Mouse (Mus musculus) ES-E14 (cell line): Measurements from ENCODE around the gene Rwdd3. TPM values are rescaled to one million over a fixed set of nuclear protein-coding genes. Genes with fewer than 3 reads are reported as not detected.

Source experiments
- DNase-seq: peaks from one replicate; pipeline ENCODE4 v3.0.0-alpha.2; 2013; ENCODE audit warnings: low read depth, low spot score
- H3K27ac ChIP-seq: 2 replicates; pipeline ENCODE4 v1.5.1; 2012; ENCODE audit warnings: low read depth, mild to moderate bottlenecking, low read length, moderate library complexity, mixed read lengths; ENCODE audit not compliant: poor library complexity, insufficient read depth, severe bottlenecking
- H3K36me3 ChIP-seq: 2 replicates; pipeline ENCODE4 v1.6.1; 2012; ENCODE audit warnings: mild to moderate bottlenecking, low read length, moderate library complexity, mixed read lengths; ENCODE audit not compliant: control insufficient read depth, poor library complexity, insufficient read depth, severe bottlenecking
- H3K4me1 ChIP-seq, 2 experiments: fragments of 150-350 bp in 1 of 2; sonication (generic) in 1 of 2; 2 replicates each; pipeline ENCODE4 v1.6.1; 2012; ENCODE audit warnings: low read length in 2 of 2, mild to moderate bottlenecking in 1 of 2, mixed read lengths in 1 of 2; ENCODE audit not compliant: control insufficient read depth in 2 of 2, insufficient read depth in 2 of 2, poor library complexity in 1 of 2
- H3K4me3 ChIP-seq, 2 experiments: fragments of 150-350 bp in 1 of 2; sonication (generic) in 1 of 2; 2 replicates each; pipeline ENCODE4 v1.5.1; 2012; ENCODE audit warnings: low read length in 2 of 2, low read depth in 1 of 2, mild to moderate bottlenecking in 1 of 2, mixed read lengths in 1 of 2; ENCODE audit not compliant: insufficient read depth in 1 of 2, poor library complexity in 1 of 2, severe bottlenecking in 1 of 2
- H3K9ac ChIP-seq: 2 replicates; pipeline ENCODE4 v1.6.1; 2012; ENCODE audit warnings: low read depth, mild to moderate bottlenecking, low read length, mixed read lengths; ENCODE audit not compliant: poor library complexity, insufficient read depth, severe bottlenecking
- H3K9me3 ChIP-seq: fragments of 150-350 bp; sonication (generic); 2 replicates; pipeline ENCODE4 v1.6.1; 2012; ENCODE audit warnings: low read depth, mild to moderate bottlenecking, low read length; ENCODE audit not compliant: control insufficient read depth, insufficient read depth
- CHD2 ChIP-seq: IDR thresholded peaks from 2 replicates; pipeline ENCODE4 v1.6.1; 2014; ENCODE audit warnings: mild to moderate bottlenecking, low read depth, low read length, inconsistent platforms
- HCFC1 ChIP-seq: IDR thresholded peaks from 2 replicates; pipeline ENCODE4 v1.6.1; 2012; ENCODE audit warnings: low read length, inconsistent platforms, borderline replicate concordance; ENCODE audit not compliant: insufficient read depth
- MAFK ChIP-seq: IDR thresholded peaks from 2 replicates; pipeline ENCODE4 v1.6.1; 2014; ENCODE audit warnings: mild to moderate bottlenecking, low read depth, low read length, inconsistent platforms; ENCODE audit not compliant: insufficient read depth
- ZC3H11A ChIP-seq: IDR thresholded peaks from 2 replicates; pipeline ENCODE4 v1.6.1; 2012; ENCODE audit warnings: low read depth, mild to moderate bottlenecking, inconsistent platforms, low read length, borderline replicate concordance
- ZNF384 ChIP-seq: IDR thresholded peaks from 2 replicates; pipeline ENCODE4 v1.6.1; 2012; ENCODE audit warnings: low read depth, low read length, inconsistent platforms
- in situ Hi-C, 2 experiments: fragments of 600-800 bp; cut with MboI; formaldehyde crosslinking; loops; one replicate each; pipeline ENCODE4 v1.15.1; 2025; ENCODE audit warnings: low sequenced_read_pairs in 2 of 2, inconsistent platforms in 1 of 2; ENCODE audit not compliant: unreplicated experiment in 2 of 2
- total RNA-seq: library from RNA; depleted of rRNA; stranded (reverse); fragments of 300-350 nt; gene quantifications from 2 replicates; pipeline ENCODE4 v1.2.3, GENCODE M21; 2012

The Rwdd3 gene
- total RNA-seq, 1 experiment, result 3.7 TPM

DNA sequence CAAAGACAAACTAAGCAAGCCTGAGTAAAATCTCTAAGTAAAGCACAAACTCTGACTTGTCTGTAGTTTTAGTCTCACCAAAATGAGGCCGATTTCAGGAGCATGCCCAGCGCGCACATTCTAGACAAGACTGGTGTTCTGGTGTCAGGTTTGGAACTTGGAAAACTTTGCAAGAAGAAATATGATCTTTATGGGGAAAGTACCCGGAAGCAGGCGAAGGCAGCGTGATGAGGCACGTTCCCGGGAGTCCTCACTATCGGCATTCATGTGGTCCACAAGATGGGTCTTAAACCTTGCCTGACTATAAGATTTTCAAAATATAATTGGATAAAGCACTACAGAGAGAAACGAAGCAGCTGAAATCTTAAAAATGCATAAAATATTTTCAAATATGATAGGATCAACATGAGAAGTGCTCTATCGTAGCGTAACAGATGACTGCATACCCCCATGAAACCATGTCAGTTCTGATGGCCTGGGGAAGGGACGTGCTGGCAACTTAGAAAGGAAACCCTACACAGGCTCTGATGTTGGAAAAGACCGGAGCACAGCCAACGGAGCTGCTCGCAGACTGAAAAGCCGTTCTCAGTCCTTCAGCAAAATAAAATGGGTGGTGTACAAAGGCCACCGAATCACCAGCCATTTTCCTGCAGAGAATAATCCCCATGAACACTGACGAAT, 34.8 kb upstream of the Rwdd3 start:
- H3K4me1 ChIP-seq, result peaks cover 0 to 4% of the 10 kb centered on the region in 2 experiments; a peak in 1 of 4 replicates
- H3K4me3 ChIP-seq, result no peak overlapping the region; a peak in 1 of 4 replicates
- no peak overlapping the region for H3K9ac ChIP-seq
- no peak for TF ChIP-seq MAFK
- TF ChIP-seq ZNF384, result no peak
- TF ChIP-seq HCFC1, result no peak
- TF ChIP-seq ZC3H11A, result no peak
- TF ChIP-seq CHD2, result no peak
- no peak overlapping the region for H3K27ac ChIP-seq
- in situ Hi-C loops, result no loop called here
- no peak for DNase-seq
- no peaks in the 10 kb centered on the region for H3K36me3 ChIP-seq
- H3K9me3 ChIP-seq, result no peaks in the 10 kb centered on the region

DNA sequence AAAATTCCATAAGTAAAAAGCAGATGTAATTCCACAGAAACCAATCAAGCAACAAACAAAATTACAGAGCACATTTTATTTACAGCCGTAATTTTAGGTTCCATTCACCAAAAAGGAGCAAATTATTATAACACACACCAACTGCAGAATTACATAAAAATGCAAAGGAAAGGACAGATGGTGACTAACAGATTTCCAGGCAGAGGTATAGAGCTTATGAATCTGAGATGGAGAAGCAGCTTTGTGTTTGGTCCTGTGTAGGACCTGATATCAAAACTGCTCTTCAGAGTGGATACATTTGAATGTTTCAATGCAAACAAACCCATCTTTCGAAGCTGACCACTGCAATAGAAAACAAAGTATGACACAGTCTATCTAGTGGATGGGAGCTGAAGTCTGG, 31.1 kb upstream of the Rwdd3 start:
- in situ Hi-C loops, result no loop called here
- peaks cover 0 to 5% of the 10 kb centered on the region in 2 experiments; a peak in 1 of 4 replicates for H3K4me1 ChIP-seq
- H3K9ac ChIP-seq, result no peak overlapping the region
- no peaks in the 10 kb centered on the region for H3K36me3 ChIP-seq
- no peak for DNase-seq
- H3K4me3 ChIP-seq, result no peak overlapping the region
- no peak overlapping the region for H3K27ac ChIP-seq
- no peaks in the 10 kb centered on the region for H3K9me3 ChIP-seq
- TF ChIP-seq ZC3H11A (no peak), MAFK (no peak), ZNF384 (no peak), HCFC1 (no peak), CHD2 (no peak)

DNA sequence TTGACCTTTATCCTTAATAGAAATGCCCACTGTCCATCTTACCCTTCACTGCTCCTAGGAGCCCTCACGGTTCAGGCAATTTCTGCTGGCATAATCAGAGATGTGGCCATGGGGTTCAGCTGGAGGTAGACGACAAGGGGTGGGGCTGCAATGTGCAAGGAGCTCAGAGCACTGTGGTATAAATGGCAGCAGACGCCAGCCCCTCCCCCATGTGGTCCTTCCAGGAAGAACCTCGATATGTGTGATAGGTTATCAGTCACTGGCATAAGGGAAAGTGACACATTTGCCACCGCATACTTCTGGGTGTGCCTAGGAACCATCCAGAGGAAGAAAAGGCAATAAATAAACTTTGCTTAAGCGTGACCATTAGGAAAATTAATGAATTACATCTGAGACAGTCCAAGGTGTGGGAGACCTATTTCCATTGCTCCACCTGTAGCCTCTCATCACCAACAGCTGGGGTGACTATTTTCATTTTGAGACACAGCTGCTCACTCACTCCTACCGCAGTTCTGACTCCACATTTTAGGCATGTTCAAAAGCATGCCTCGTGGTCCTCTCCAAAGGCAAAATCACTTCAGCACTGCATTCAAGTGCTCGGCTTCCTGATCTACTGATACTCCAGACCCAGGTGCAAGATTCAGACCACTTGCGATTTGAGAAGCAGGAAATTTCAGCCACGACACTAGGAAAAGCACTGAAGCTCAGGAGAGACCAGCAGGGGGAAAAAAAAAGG, 29.7 kb upstream of the Rwdd3 start:
- no peak for DNase-seq
- no peak for TF ChIP-seq ZC3H11A
- no peak for TF ChIP-seq HCFC1
- no peak for TF ChIP-seq CHD2
- no peak for TF ChIP-seq MAFK
- no peak for TF ChIP-seq ZNF384
- in situ Hi-C loops, result no loop called here
- Histone ChIP-seq H3K27ac (no peak overlapping the region), H3K9me3 (no peaks in the 10 kb centered on the region), H3K9ac (no peak overlapping the region), H3K4me3 (no peak overlapping the region), H3K36me3 (no peaks in the 10 kb centered on the region), H3K4me1 (peaks cover 0 to 3% of the 10 kb centered on the region in 2 experiments; a peak in 1 of 4 replicates)

DNA sequence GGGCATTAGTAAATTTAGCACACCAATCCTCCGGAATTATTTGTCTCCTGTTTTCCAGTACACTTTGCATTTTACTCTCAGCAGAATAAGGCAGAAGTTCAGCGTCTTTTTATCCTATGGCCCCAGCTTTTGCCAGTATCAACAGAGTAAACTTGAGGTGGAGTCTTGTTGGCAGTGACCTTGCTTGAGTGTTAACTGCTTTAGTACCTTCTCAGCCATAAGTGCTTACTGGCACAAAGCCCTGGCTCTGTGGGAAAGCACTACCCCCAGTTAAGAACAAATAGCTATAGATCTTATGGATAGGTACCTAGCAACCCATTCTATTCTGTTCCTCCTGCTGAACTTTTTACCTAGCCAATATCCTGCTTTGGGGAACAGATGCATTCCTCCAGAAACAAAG, 17.7 kb upstream of the Rwdd3 start:
- in situ Hi-C loops, result no loop called here
- Histone ChIP-seq H3K4me3 (no peak overlapping the region), H3K9ac (no peak overlapping the region), H3K27ac (no peak overlapping the region), H3K4me1 (no peaks in the 10 kb centered on the region), H3K9me3 (no peaks in the 10 kb centered on the region), H3K36me3 (no peaks in the 10 kb centered on the region)
- TF ChIP-seq ZNF384 (no peak), HCFC1 (no peak), CHD2 (no peak), ZC3H11A (no peak), MAFK (no peak)
- DNase-seq, result no peak
